Mouse (Mus musculus): ENCODE data around the gene Utp4. TPM values are rescaled to one million over a fixed set of nuclear protein-coding genes. Genes with fewer than 3 reads are reported as not detected.

Gene Utp4
- polyA plus RNA-seq, 1 experiment from 2014 or later = 39.6 TPM

DNA sequence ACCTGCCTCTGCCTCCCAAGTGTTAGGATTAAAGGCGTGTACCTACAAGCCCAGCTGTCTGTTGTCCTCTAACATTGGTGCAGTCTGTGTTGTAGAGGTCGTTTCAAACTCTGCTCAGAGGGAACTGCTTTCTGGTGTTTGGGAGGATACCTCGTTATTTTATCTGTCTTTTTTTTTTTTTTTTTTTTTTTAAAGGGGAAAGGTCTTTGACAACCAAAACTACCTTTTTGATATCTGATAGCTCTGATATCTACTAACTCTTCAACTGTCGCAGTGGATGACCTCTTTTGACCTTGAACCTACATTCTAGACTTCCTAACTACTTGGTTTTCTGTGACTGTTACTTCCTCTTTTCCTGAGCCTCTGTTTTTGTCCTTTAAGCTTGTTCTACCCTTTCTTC lies 71.1 kb downstream of the Utp4 start:
- WGBS = 55% methylated on average over 4 of the region's 4 CpGs
- Histone ChIP-seq H3K27ac (replicated peaks in 1 of 2; ENCODE audit: control insufficient read depth in 1 of 2, insufficient read depth in 1 of 2, low read depth in 2 of 2, low read length in 2 of 2) (no peak overlapping the region), H3K4me1 (ENCODE audit: control insufficient read depth in 2 of 2, insufficient read depth in 2 of 2, low read length in 2 of 2) (no peaks in the 10 kb centered on the region; a peak in 1 of 4 replicates), H3K4me3 (ENCODE audit: control insufficient read depth in 1 of 2, insufficient read depth in 1 of 2, low read depth in 1 of 2, low read length in 2 of 2) (no peak overlapping the region), H3K36me3 (ENCODE audit: control insufficient read depth, insufficient read depth, low read length) (no peaks in the 10 kb centered on the region), H3K27me3 (ENCODE audit: control insufficient read depth, insufficient read depth, low read length) (no peaks in the 10 kb centered on the region), H3K9me3 (ENCODE audit: control insufficient read depth, low read length) (no peaks in the 10 kb centered on the region), H3K4me2 (ENCODE audit: low read length) (no peak overlapping the region), H3K9ac (ENCODE audit: low read length) (no peak overlapping the region)
- ATAC-seq (ENCODE audit: insufficient number of reproducible peaks, insufficient read depth, low FRiP score, low read depth) = no peak

DNA sequence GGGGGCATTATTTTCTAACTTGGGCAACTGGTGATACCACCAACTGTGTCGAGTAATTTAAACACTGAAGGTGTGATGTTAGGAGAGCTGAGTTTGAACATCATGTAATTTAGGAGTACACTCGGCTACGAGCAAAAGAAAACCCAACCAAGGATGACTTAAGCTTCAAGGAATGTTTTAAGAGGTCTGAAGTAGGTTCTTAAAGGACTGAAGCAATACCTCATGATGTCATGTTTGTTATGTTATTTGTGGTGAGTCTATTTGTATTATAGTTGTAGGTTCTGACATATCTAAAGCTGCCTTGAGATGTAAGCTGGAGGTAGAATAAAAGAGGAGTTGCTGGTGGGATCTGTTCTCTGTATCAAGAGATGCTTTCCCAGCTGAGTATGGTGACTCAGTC lies 76.5 kb downstream of the Utp4 start:
- ATAC-seq (ENCODE audit: insufficient number of reproducible peaks, insufficient read depth, low FRiP score, low read depth) = no peak
- peaks cover 2 to 9% of the 10 kb centered on the region in 2 experiments; a peak in 3 of 4 replicates for H3K4me1 ChIP-seq (ENCODE audit: control insufficient read depth in 2 of 2, insufficient read depth in 2 of 2, low read length in 2 of 2)
- no peak overlapping the region for H3K4me2 ChIP-seq (ENCODE audit: low read length)
- H3K4me3 ChIP-seq (ENCODE audit: control insufficient read depth in 1 of 2, insufficient read depth in 1 of 2, low read depth in 1 of 2, low read length in 2 of 2) = no peak overlapping the region
- 49% methylated on average over 3 of the region's 3 CpGs for WGBS
- peak overlapping the region; percentile 16 to 75; a peak in 1 of 4 replicates for H3K27ac ChIP-seq (replicated peaks in 1 of 2; ENCODE audit: control insufficient read depth in 1 of 2, insufficient read depth in 1 of 2, low read depth in 2 of 2, low read length in 2 of 2)
- H3K27me3 ChIP-seq (ENCODE audit: control insufficient read depth, insufficient read depth, low read length) = no peaks in the 10 kb centered on the region
- H3K9ac ChIP-seq (ENCODE audit: low read length) = no peak overlapping the region
- H3K36me3 ChIP-seq (ENCODE audit: control insufficient read depth, insufficient read depth, low read length) = no peaks in the 10 kb centered on the region
- no peaks in the 10 kb centered on the region for H3K9me3 ChIP-seq (ENCODE audit: control insufficient read depth, low read length)

DNA sequence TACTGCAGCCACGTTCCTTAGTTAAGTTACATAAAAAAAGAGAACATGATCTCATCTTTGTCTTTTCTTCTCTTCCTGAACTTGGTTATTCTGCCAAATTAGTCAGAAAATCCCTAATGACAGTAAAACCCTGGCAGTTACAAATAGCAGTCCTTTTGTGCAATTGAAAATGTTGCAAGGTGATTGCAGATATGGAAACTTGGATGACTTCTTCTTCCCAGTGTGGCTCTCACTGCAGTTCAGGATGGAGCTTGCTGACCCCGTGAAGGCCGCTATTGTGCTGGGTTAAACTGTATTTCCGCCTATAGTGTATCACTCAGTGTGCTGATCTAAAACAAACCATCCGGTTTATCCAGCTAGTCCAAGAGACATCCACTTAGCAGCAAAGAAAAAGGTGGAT lies 78.5 kb downstream of the Utp4 start:
- no peak overlapping the region for H3K27ac ChIP-seq (replicated peaks in 1 of 2; ENCODE audit: control insufficient read depth in 1 of 2, insufficient read depth in 1 of 2, low read depth in 2 of 2, low read length in 2 of 2)
- peaks cover 2 to 9% of the 10 kb centered on the region in 2 experiments; a peak in 3 of 4 replicates for H3K4me1 ChIP-seq (ENCODE audit: control insufficient read depth in 2 of 2, insufficient read depth in 2 of 2, low read length in 2 of 2)
- 52% methylated on average over 5 of the region's 5 CpGs for WGBS
- no peak overlapping the region for H3K4me3 ChIP-seq (ENCODE audit: control insufficient read depth in 1 of 2, insufficient read depth in 1 of 2, low read depth in 1 of 2, low read length in 2 of 2)
- no peaks in the 10 kb centered on the region for H3K36me3 ChIP-seq (ENCODE audit: control insufficient read depth, insufficient read depth, low read length)
- ATAC-seq (ENCODE audit: insufficient number of reproducible peaks, insufficient read depth, low FRiP score, low read depth) = peak; percentile 69; the same call in 1 of the 2 replicates
- no peak overlapping the region for H3K9ac ChIP-seq (ENCODE audit: low read length)
- H3K4me2 ChIP-seq (ENCODE audit: low read length) = no peak overlapping the region
- H3K9me3 ChIP-seq (ENCODE audit: control insufficient read depth, low read length) = no peaks in the 10 kb centered on the region
- H3K27me3 ChIP-seq (ENCODE audit: control insufficient read depth, insufficient read depth, low read length) = no peaks in the 10 kb centered on the region

Other genes with a start within 250 kb of the Utp4 start
- gene Tango6, start 210.6 kb upstream of the Utp4 start, polyA plus RNA-seq (2014; fragmentation: Nextera tagmentation; extraction: Ambion mirVana) = 6.9 and 7.1 TPM in 2 replicates
- gene Has3, start 23.4 kb upstream of the Utp4 start, polyA plus RNA-seq (2014; fragmentation: Nextera tagmentation; extraction: Ambion mirVana) = 0.09 and 0.16 TPM in 2 replicates
- 15.0 and 15.4 TPM in 2 replicates for gene Sntb2, start 42.1 kb downstream of the Utp4 start, polyA plus RNA-seq (2014; fragmentation: Nextera tagmentation; extraction: Ambion mirVana)
- 53.6 and 55.9 TPM in 2 replicates for gene Vps4a, start 137.6 kb downstream of the Utp4 start, polyA plus RNA-seq (2014; fragmentation: Nextera tagmentation; extraction: Ambion mirVana)
- gene Pdf, start 155.0 kb downstream of the Utp4 start, polyA plus RNA-seq (2014; fragmentation: Nextera tagmentation; extraction: Ambion mirVana) = 46.1 and 47.4 TPM in 2 replicates
- gene Cog8, start 163.1 kb downstream of the Utp4 start, polyA plus RNA-seq (2014; fragmentation: Nextera tagmentation; extraction: Ambion mirVana) = 26.5 and 27.1 TPM in 2 replicates
- 49.1 and 54.4 TPM in 2 replicates for gene Nip7, start 163.2 kb downstream of the Utp4 start, polyA plus RNA-seq (2014; fragmentation: Nextera tagmentation; extraction: Ambion mirVana)
- gene Tmed6, start 172.0 kb downstream of the Utp4 start, polyA plus RNA-seq (2014; fragmentation: Nextera tagmentation; extraction: Ambion mirVana) = not detected in 2 replicates
- 8.3 and 9.8 TPM in 2 replicates for gene Terf2, start 202.9 kb downstream of the Utp4 start, polyA plus RNA-seq (2014; fragmentation: Nextera tagmentation; extraction: Ambion mirVana)